Mouse (Mus musculus): ENCODE measurements around the gene Nsmce1. TPM values are rescaled to one million over a fixed set of nuclear protein-coding genes. Genes with fewer than 3 reads are reported as not detected.

The Nsmce1 gene
- polyA plus RNA-seq, 1 experiment from 2014 or later: 105 TPM

DNA sequence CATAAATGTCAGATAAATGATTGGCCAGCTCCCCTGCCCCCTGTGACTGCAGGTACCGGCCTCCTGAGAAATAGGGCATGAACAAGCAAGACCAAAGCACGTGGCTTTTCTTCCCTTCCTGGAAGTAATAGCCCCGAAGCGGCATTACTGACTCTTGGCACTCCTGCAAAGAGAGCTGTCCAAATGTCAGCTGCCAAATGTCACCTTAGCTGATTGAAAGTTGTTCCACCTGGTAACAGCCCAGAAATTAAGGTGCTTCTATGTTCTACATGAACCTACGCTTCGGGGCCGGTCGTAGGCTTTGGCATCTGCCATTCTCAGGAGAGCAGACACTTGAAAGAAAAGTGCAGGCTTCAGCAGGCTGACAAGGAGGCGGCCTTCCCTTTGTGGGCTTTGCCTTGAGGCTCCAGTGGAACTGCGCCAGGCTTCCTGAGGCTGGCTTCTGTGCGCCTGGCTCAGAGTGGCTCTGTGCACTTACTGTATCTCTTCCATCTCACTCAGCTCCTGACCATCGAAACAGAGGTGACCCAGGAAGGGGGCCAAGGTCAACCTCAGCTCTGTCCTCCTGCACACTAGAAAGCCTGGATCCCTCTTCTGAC, 63.8 kb downstream of the Nsmce1 start:
- no peak overlapping the region for H3K4me2 ChIP-seq
- H3K9ac ChIP-seq: no peak overlapping the region
- no peak for ATAC-seq (ENCODE audit: low read depth)
- H3K36me3 ChIP-seq: no peaks in the 10 kb centered on the region
- 78% methylated on average over 12 of the region's 12 CpGs for WGBS
- H3K9me3 ChIP-seq: peaks cover 7% of the 10 kb centered on the region; the same call in 1 of the 2 replicates
- no peaks in the 10 kb centered on the region for H3K27me3 ChIP-seq
- 0 out of 2 replicates have a peak overlapping the region, but pooled peaks have one; percentile 28 for H3K27ac ChIP-seq (replicated peaks)
- peaks cover 9% of the 10 kb centered on the region; the same call in 1 of the 2 replicates for H3K4me1 ChIP-seq (replicated peaks)
- H3K4me3 ChIP-seq: no peak overlapping the region

- H3K4me1 ChIP-seq (replicated peaks): no peaks in the 10 kb centered on the region
- H3K27ac ChIP-seq (replicated peaks): no peak overlapping the region
- H3K9me3 ChIP-seq: no peaks in the 10 kb centered on the region
- ATAC-seq (ENCODE audit: low read depth): no peak
- H3K27me3 ChIP-seq: no peaks in the 10 kb centered on the region
- H3K36me3 ChIP-seq: no peaks in the 10 kb centered on the region
- H3K9ac ChIP-seq: no peak overlapping the region
- WGBS: 76% methylated on average over 3 of the region's 3 CpGs
- no peak overlapping the region for H3K4me3 ChIP-seq
- no peak overlapping the region for H3K4me2 ChIP-seq
These were observed 68.3 kb downstream of the Nsmce1 start for GRCm38 (mm10) chr7:125423056-125423455.

DNA sequence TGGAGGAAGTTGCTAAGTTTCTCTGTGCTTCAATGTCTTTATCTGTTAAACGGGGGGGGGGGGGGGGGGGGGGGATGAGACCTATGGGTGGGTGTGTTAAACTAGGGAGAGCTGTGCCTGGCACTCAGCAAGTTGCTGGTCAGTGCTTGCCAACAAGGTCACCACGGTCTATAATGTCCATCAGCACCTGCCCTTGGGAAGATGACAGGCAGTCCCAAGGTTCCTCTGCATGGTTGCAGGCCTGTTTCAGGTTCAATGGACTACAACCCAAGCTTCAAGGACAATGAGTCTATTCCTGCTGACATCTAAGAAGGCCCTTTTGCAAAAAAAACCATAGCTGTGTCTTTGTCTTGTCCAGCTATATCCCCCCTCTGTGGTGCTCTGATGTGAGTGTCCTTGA, 69.5 kb downstream of the Nsmce1 start:
- no peaks in the 10 kb centered on the region for H3K27me3 ChIP-seq
- no peak overlapping the region for H3K27ac ChIP-seq (replicated peaks)
- no peak overlapping the region for H3K9ac ChIP-seq
- WGBS: 56% methylated on average over 2 of the region's 2 CpGs
- no peaks in the 10 kb centered on the region for H3K36me3 ChIP-seq
- H3K4me2 ChIP-seq: no peak overlapping the region
- no peak for ATAC-seq (ENCODE audit: low read depth)
- H3K9me3 ChIP-seq: no peaks in the 10 kb centered on the region
- no peak overlapping the region for H3K4me3 ChIP-seq
- peaks cover 2% of the 10 kb centered on the region; the same call in 1 of the 2 replicates for H3K4me1 ChIP-seq (replicated peaks)

DNA sequence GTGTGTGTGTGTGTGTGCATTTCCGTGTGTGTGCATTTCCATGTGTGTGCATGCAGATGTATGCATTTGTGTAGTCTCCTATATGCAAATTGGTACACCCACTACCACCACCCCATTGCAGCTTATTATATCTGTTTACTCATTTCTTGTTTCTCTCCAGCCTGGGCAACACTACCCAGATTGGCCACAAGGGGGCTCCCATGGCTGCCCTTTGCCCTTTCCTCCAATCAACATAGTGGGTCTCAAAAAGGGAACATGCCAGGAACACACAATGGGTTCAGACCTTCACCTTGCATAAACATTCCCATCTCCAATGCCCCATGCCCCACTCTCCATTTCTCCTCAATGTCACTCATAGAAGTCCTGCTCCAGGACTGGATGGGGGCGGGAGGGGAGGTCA, 71.2 kb downstream of the Nsmce1 start:
- Histone ChIP-seq H3K4me3 (no peak overlapping the region), H3K27me3 (no peaks in the 10 kb centered on the region), H3K36me3 (no peaks in the 10 kb centered on the region), H3K27ac (replicated peaks) (no peak overlapping the region), H3K4me1 (replicated peaks) (peaks cover 8% of the 10 kb centered on the region; the same call in 1 of the 2 replicates), H3K4me2 (no peak overlapping the region), H3K9ac (no peak overlapping the region), H3K9me3 (no peaks in the 10 kb centered on the region)
- ATAC-seq (ENCODE audit: low read depth): no peak
- WGBS: 74% methylated on average over 2 of the region's 2 CpGs

DNA sequence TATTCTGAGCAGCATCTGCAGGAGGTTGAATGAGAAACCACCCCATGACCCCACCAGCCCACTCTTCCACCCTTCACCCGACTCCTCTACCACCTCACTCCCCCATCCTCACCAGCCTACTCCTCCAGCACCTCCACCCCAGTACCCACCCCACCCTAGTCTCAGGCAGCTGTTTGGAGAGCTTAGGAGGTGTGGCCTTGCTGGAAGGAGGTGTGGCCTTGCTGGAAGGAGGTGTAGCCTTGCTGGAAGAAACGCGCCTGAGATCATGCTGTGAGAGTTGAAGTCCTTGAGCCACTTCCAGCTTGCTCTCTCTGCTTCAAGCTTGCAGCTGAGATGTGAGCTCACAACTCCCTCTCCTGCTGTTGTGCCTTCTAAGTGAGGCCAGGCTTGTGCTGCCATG, 73.0 kb downstream of the Nsmce1 start:
- ATAC-seq (ENCODE audit: low read depth): no peak
- no peaks in the 10 kb centered on the region for H3K27me3 ChIP-seq
- no peak overlapping the region for H3K4me3 ChIP-seq
- no peaks in the 10 kb centered on the region for H3K9me3 ChIP-seq
- 33% methylated on average over 3 of the region's 3 CpGs for WGBS
- H3K9ac ChIP-seq: no peak overlapping the region
- no peak overlapping the region for H3K27ac ChIP-seq (replicated peaks)
- no peaks in the 10 kb centered on the region for H3K36me3 ChIP-seq
- H3K4me1 ChIP-seq (replicated peaks): peaks cover 8% of the 10 kb centered on the region; the same call in 1 of the 2 replicates
- no peak overlapping the region for H3K4me2 ChIP-seq

Other genes starting within 250 kb of the Nsmce1 start
- gene Kdm8, start 46.9 kb downstream of the Nsmce1 start, polyA plus RNA-seq (2015; fragmentation: Nextera tagmentation; extraction: Ambion mirVana): 4.7 and 5.4 TPM in 2 replicates
- gene Il4ra, start 60.5 kb upstream of the Nsmce1 start, polyA plus RNA-seq (2015; fragmentation: Nextera tagmentation; extraction: Ambion mirVana): 4.3 and 5.5 TPM in 2 replicates
- 0.25 and 0.61 TPM in 2 replicates for gene Il21r, start 111.8 kb upstream of the Nsmce1 start, polyA plus RNA-seq (2015; fragmentation: Nextera tagmentation; extraction: Ambion mirVana)
- gene Gtf3c1, start 216.2 kb upstream of the Nsmce1 start, polyA plus RNA-seq (2015; fragmentation: Nextera tagmentation; extraction: Ambion mirVana): 28.7 and 29.3 TPM in 2 replicates
- gene D430042O09Rik, start 216.3 kb upstream of the Nsmce1 start, polyA plus RNA-seq (2015; fragmentation: Nextera tagmentation; extraction: Ambion mirVana): 5.9 and 8.3 TPM in 2 replicates

Data from neural tube, embryonic 13.5 days (tissue).